Mouse (Mus musculus) embryonic facial prominence, embryonic 13.5 days (tissue): ENCODE data around the gene L1td1. TPM values are rescaled to one million over a fixed set of nuclear protein-coding genes. Genes with fewer than 3 reads are reported as not detected.
A peak's percentile ranks its signal among the peaks of the same experiment; 100 is the strongest.

Experiments used
- ATAC-seq: fragments of 200-750 bp; cut with Nextera tagmentation; 2 replicates; pipeline ENCODE4 v1.8.0; 2017; ENCODE audit warnings: low read depth; ENCODE audit not compliant: insufficient number of reproducible peaks, insufficient read depth, low FRiP score, low TSS enrichment
- H3K27ac ChIP-seq: fragments of 300-500 bp; sonication (generic); 2 replicates; pipeline ENCODE4 v1.5.1; 2015; ENCODE audit warnings: moderate library complexity, mild to moderate bottlenecking, inconsistent platforms
- H3K27me3 ChIP-seq: fragments of 300-500 bp; sonication (generic); 2 replicates; pipeline ENCODE4 v1.6.1; 2015; ENCODE audit warnings: mild to moderate bottlenecking, inconsistent platforms
- H3K36me3 ChIP-seq: fragments of 300-500 bp; sonication (generic); 2 replicates; pipeline ENCODE4 v1.6.1; 2015; ENCODE audit warnings: mild to moderate bottlenecking, inconsistent platforms
- H3K4me1 ChIP-seq: fragments of 300-500 bp; sonication (generic); 2 replicates; pipeline ENCODE4 v1.6.1; 2015; ENCODE audit warnings: inconsistent platforms
- H3K4me2 ChIP-seq: fragments of 300-500 bp; sonication (generic); 2 replicates; pipeline ENCODE4 v1.6.1; 2015; ENCODE audit warnings: moderate library complexity, mild to moderate bottlenecking, inconsistent platforms
- H3K4me3 ChIP-seq: fragments of 300-500 bp; sonication (generic); 2 replicates; pipeline ENCODE4 v1.5.1; 2015; ENCODE audit warnings: mild to moderate bottlenecking, inconsistent platforms
- H3K9ac ChIP-seq: fragments of 300-500 bp; sonication (generic); 2 replicates; pipeline ENCODE4 v1.6.1; 2015; ENCODE audit warnings: mild to moderate bottlenecking, inconsistent platforms
- H3K9me3 ChIP-seq: fragments of 300-500 bp; sonication (generic); 2 replicates; pipeline ENCODE4 v1.6.1; 2016; ENCODE audit warnings: inconsistent platforms
- WGBS: fragments of 180-500 bp; shearing (Covaris S2); methylation state at CpG from one replicate; pipeline ENCODE4 v1.1.7; 2015; ENCODE audit warnings: mixed read lengths; 5-methylcytosine and 5-hydroxymethylcytosine counted together
- polyA plus RNA-seq: library from polyadenylated mRNA; unstranded; fragments of >200 nt; fragmentation: Nextera tagmentation; extraction: Ambion mirVana; gene quantifications from 2 replicates; pipeline ENCODE4 v1.2.1, GENCODE M21; 2015

L1td1 gene
- polyA plus RNA-seq, 1 experiment from 2014 or later, result 1.7 TPM

DNA sequence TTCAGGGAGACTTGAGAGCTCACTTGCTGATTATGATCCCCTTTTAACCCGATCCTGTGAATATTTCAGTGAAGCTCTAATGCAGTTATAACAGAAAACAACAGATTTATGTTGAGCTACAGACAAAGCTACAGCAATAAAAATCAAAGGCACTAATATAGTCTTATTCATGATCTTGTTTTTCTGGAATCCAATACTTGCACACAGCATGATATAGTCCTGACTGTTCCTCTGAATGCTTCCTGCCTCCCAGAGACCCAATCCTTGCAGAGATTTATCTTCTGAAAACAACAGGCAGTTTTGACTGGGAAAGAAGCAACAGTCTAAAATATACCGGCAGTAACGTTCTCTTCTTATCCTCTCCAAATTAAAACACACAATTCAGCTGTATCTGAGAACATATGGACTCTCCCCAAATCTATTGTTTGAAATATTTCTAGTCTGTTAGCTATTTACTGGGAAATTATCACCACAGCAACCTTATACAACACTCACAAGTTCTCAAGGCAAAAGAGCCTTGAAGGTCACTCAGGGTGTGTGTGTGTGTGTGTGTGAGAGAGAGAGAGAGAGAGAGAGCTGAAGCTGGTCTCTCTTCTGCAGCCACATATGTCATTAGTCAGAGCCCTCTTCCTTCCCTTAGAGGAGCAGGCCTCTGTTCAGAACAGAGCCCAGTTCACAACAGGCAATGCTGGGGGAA, 16.8 kb downstream of the L1td1 start:
- Histone ChIP-seq H3K4me2 (no peak overlapping the region), H3K27me3 (no peaks in the 10 kb centered on the region), H3K9me3 (no peaks in the 10 kb centered on the region), H3K4me1 (peaks cover 13% of the 10 kb centered on the region), H3K4me3 (no peak overlapping the region), H3K36me3 (no peaks in the 10 kb centered on the region), H3K9ac (no peak overlapping the region), H3K27ac (peak overlapping the region; percentile 48)
- WGBS, result 48% methylated on average over 3 of the region's 3 CpGs
- ATAC-seq, result no peak

GRCm38 (mm10) chr4:98743906-98744210, 17.3 kb downstream of the L1td1 start:
- no peak overlapping the region for H3K9ac ChIP-seq
- H3K4me1 ChIP-seq, result peaks cover 13% of the 10 kb centered on the region
- H3K4me3 ChIP-seq, result no peak overlapping the region
- no peak for ATAC-seq
- no peaks in the 10 kb centered on the region for H3K9me3 ChIP-seq
- WGBS, result 21% methylated on average over 7 of the region's 7 CpGs
- peak overlapping the region; percentile 48 for H3K27ac ChIP-seq
- no peaks in the 10 kb centered on the region for H3K27me3 ChIP-seq
- H3K36me3 ChIP-seq, result no peaks in the 10 kb centered on the region
- H3K4me2 ChIP-seq, result no peak overlapping the region

GRCm38 (mm10) chr4:98754456-98754855, 27.9 kb downstream of the L1td1 start:
- no peak for ATAC-seq

DNA sequence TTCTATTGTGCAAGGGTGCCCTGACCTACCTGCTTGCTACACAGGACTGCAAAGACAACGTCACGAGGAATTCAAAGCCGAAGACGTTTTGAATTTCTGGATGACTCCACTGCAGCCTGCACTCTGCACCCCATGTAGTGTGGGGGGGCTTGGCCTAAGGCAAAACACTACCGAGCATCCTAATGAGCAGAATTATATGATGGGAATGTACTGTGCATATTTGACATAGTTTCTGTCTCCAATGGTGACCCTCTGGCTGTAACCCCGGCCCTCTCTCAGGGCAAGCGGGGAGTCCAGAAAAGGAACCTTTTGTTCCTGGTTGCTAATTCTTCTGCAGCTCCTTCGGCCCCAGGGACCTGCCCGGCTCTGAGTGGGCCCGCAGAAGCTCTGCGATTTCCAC, 29.6 kb downstream of the L1td1 start:
- H3K4me2 ChIP-seq, result no peak overlapping the region
- H3K9me3 ChIP-seq, result no peaks in the 10 kb centered on the region
- H3K4me1 ChIP-seq, result peaks cover 12% of the 10 kb centered on the region
- H3K27ac ChIP-seq, result no peak overlapping the region
- H3K27me3 ChIP-seq, result no peaks in the 10 kb centered on the region
- no peak overlapping the region for H3K9ac ChIP-seq
- no peak overlapping the region for H3K4me3 ChIP-seq
- peaks cover 48% of the 10 kb centered on the region for H3K36me3 ChIP-seq
- WGBS, result 28% methylated on average over 11 of the region's 11 CpGs
- ATAC-seq, result no peak

More at GRCm38 (mm10) chr4:98754456-98754855, 27.9 kb downstream of the L1td1 start:
- 79% methylated on average over 4 of the region's 4 CpGs for WGBS
- Histone ChIP-seq H3K4me1 (peaks cover 12% of the 10 kb centered on the region), H3K27ac (no peak overlapping the region), H3K4me2 (no peak overlapping the region), H3K9ac (no peak overlapping the region), H3K36me3 (peaks cover 32% of the 10 kb centered on the region), H3K27me3 (no peaks in the 10 kb centered on the region), H3K4me3 (no peak overlapping the region), H3K9me3 (no peaks in the 10 kb centered on the region)

DNA sequence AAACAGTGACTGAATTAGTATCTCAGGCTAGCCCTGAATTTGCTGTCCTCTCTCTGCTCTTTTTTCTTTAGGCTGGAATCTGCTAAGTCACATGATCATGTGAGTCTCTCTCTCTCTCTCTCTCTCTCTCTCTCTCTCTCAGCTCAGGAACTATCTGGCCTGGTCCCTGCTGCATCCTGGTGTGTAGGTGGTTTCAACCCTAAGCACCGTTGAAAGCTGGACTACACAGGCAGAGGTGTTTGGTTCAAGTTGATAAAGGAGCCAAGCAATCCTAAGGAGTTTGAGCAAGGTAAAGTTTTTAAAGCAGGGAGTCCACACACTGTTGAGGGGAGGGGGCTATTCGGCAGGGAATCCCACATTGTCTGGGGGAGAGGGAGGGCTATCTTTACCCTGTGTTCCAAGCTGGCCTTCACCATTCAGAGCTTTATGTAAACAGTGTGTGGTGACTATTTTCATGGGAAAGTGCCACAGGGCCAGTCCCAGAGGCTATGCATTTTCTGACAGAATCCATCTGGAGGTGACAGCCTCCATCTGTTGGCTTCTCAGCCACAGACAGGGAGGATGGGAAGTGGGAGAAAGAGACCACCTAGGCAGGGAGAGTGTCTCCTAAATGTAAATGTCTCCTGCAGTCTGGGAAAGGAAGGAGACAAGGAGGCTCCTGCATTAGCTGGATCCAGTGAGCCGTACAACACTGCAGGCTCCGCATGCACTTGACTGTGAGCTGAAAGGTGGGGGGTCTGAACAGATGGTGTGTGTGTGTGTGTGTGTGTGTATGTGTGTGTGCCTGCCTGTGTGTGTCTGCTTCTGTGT, 31.7 kb downstream of the L1td1 start:
- Histone ChIP-seq H3K36me3 (peaks cover 56% of the 10 kb centered on the region), H3K27me3 (no peaks in the 10 kb centered on the region), H3K27ac (no peak overlapping the region; the same call in 1 of the 2 replicates), H3K4me1 (peaks cover 12% of the 10 kb centered on the region), H3K4me3 (no peak overlapping the region), H3K4me2 (no peak overlapping the region), H3K9ac (no peak overlapping the region), H3K9me3 (no peaks in the 10 kb centered on the region)
- WGBS, result 54% methylated on average over 4 of the region's 4 CpGs
- ATAC-seq, result no peak

- no peak overlapping the region for H3K4me2 ChIP-seq
- ATAC-seq, result no peak
- no peak overlapping the region for H3K9ac ChIP-seq
- H3K27ac ChIP-seq, result no peak overlapping the region
- peaks cover 56% of the 10 kb centered on the region for H3K36me3 ChIP-seq
- WGBS, result 89% methylated on average over 3 of the region's 3 CpGs
- H3K4me1 ChIP-seq, result peaks cover 12% of the 10 kb centered on the region
- no peaks in the 10 kb centered on the region for H3K27me3 ChIP-seq
- no peaks in the 10 kb centered on the region for H3K9me3 ChIP-seq
- H3K4me3 ChIP-seq, result no peak overlapping the region
These were observed 32.5 kb downstream of the L1td1 start for GRCm38 (mm10) chr4:98758872-98759518.

- no peak overlapping the region for H3K27ac ChIP-seq
- WGBS, result 79% methylated on average over 14 of the region's 14 CpGs
- ATAC-seq, result no peak
These were observed 40.9 kb downstream of the L1td1 start for GRCm38 (mm10) chr4:98767134-98768133.

DNA sequence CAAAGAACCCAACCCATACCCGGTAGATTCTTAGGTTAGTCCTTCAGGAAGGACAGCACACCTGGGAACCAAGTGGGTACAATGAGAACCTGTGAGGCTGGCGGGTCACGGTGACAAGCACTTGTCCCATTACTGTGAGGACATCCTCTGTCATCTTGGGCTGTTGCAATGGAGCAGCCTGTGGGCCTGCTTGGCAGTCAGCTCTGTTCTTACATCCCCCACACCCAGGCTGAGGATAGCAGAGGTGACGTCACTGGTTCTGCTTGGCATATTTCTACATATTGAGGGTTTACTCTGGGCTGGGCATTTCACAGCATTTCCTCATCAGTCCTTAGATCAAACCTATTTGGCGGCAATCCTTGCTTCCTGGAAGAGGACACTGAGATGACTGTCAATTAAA, 47.3 kb downstream of the L1td1 start:
- no peaks in the 10 kb centered on the region for H3K27me3 ChIP-seq
- ATAC-seq, result no peak
- H3K4me3 ChIP-seq, result no peak overlapping the region
- H3K4me1 ChIP-seq, result peaks cover 26% of the 10 kb centered on the region
- H3K9me3 ChIP-seq, result no peaks in the 10 kb centered on the region
- no peak overlapping the region for H3K4me2 ChIP-seq
- H3K27ac ChIP-seq, result no peak overlapping the region
- WGBS, result 94% methylated on average over 5 of the region's 5 CpGs
- H3K36me3 ChIP-seq, result peaks cover 45% of the 10 kb centered on the region
- no peak overlapping the region for H3K9ac ChIP-seq

More at GRCm38 (mm10) chr4:98767134-98768133, 40.9 kb downstream of the L1td1 start:
- Histone ChIP-seq H3K27me3 (no peaks in the 10 kb centered on the region), H3K4me2 (no peak overlapping the region), H3K36me3 (peaks cover 58% of the 10 kb centered on the region), H3K4me3 (no peak overlapping the region), H3K4me1 (no peaks in the 10 kb centered on the region), H3K9me3 (no peaks in the 10 kb centered on the region), H3K9ac (no peak overlapping the region)

GRCm38 (mm10) chr4:98776721-98777427, 50.3 kb downstream of the L1td1 start:
- no peak overlapping the region for H3K9ac ChIP-seq
- peaks cover 47% of the 10 kb centered on the region for H3K4me1 ChIP-seq
- no peak overlapping the region for H3K4me3 ChIP-seq
- H3K36me3 ChIP-seq, result peaks cover 28% of the 10 kb centered on the region
- 0 out of 2 replicates have a peak, but pooled peaks have one; percentile 26 for ATAC-seq
- no peak overlapping the region for H3K4me2 ChIP-seq
- H3K9me3 ChIP-seq, result no peaks in the 10 kb centered on the region
- peak overlapping the region; percentile 55 for H3K27ac ChIP-seq
- H3K27me3 ChIP-seq, result no peaks in the 10 kb centered on the region
- 35% methylated on average over 10 of the region's 10 CpGs for WGBS

DNA sequence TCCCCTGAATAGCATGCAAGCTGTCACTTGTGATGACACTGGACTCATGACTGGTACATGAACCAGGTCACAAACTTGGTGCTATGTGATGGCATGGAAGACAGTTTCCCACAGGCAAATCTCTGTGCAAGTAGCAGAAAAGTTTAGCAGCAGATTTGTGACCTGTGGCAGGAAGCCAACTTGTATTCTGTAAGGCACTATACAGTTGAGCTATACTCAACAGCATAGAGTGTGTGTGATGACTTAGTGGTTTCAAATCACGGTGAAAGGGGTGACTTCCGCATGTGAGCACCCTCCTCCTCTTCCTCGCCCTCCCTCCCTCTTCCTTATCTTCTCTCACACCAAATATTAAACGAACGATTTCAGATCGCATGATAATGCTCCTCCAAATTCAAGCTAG, 50.9 kb downstream of the L1td1 start:
- Histone ChIP-seq H3K4me1 (peaks cover 47% of the 10 kb centered on the region), H3K4me3 (no peak overlapping the region), H3K9me3 (no peaks in the 10 kb centered on the region), H3K27me3 (no peaks in the 10 kb centered on the region), H3K4me2 (no peak overlapping the region), H3K9ac (no peak overlapping the region), H3K36me3 (peaks cover 23% of the 10 kb centered on the region), H3K27ac (peak overlapping the region; percentile 55; the same call in 1 of the 2 replicates)
- 67% methylated on average over 6 of the region's 6 CpGs for WGBS
- no peak for ATAC-seq
